Mouse (Mus musculus): Measurements from ENCODE around the gene Nrxn2.

DNA sequence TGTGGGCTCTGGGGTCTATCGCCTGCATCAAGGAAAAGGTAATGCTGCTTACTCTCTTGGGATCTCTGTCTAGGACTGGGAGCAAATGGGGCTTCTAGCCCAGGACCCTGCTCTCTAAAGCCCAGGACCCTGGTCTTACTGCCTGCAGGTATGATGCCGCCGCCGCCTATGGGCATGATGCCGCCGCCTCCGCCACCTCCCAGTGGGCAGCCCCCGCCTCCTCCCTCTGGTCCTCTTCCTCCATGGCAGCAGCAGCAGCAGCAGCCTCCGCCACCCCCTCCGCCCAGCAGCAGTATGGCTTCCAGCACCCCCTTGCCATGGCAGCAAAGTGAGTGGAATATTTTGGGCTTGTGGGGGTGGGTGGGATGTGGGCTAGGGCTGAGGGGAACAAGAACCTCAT lies 44.0 kb upstream of the Nrxn2 start:
- TF ChIP-seq KAT2A (IDR thresholded peaks at IDR 0.05; ENCODE audit: insufficient replicate concordance, low read length) (no peak), CTCF (conservative IDR thresholded peaks at IDR 0.05 in 1 of 2, IDR thresholded peaks at IDR 0.05 in 1 of 2; ENCODE audit: low read depth in 2 of 2, low read length in 2 of 2) (no peak), EP300 (IDR thresholded peaks at IDR 0.05; ENCODE audit: low read length) (no peak), ZC3H11A (IDR thresholded peaks at IDR 0.05; ENCODE audit: low read depth, low read length) (no peak), E2F4 (IDR thresholded peaks at IDR 0.05; ENCODE audit: insufficient replicate concordance, low read depth, low read length) (no peak), USF1 (IDR thresholded peaks at IDR 0.05; ENCODE audit: low read depth, low read length) (no peak)

Measured in CH12.LX (cell line).